Mouse (Mus musculus) erythroid progenitor cell, adult 5-6 weeks (primary cell): ENCODE data around the gene Txnrd2. TPM values are rescaled to one million over a fixed set of nuclear protein-coding genes. Genes with fewer than 3 reads are reported as not detected.

ENCODE experiments used
- ATAC-seq: replicated peaks from 2 replicates; pipeline ENCODE4 v1.8.0; 2016; ENCODE audit warnings: moderate number of reproducible peaks, mild to moderate bottlenecking, moderate TSS enrichment, inconsistent platforms; ENCODE audit not compliant: poor library complexity, low FRiP score, severe bottlenecking
- total RNA-seq, 2 experiments: library from RNA; stranded (forward) in 1 of 2; stranded (reverse) in 1 of 2; fragments of 150-400 nt in 1 of 2; fragments of 186-747, 209-891 nt in 1 of 2; gene quantifications; 2 replicates each; pipeline versions ENCODE4 v1.2.3 to v1.2.4; 2015 to 2017; ENCODE audit warnings: low replicate concordance in 2 of 2

Gene Txnrd2
- total RNA-seq, 2 experiments from 2014 or later: 217 to 221 TPM

GRCm38 (mm10) chr16:18511741-18512140 lies 85.6 kb downstream of the Txnrd2 start:
- ATAC-seq: no peak

- no peak for ATAC-seq
These were observed 87.3 kb downstream of the Txnrd2 start for GRCm38 (mm10) chr16:18513508-18513907.

- no peak for ATAC-seq
These were observed 91.9 kb downstream of the Txnrd2 start for GRCm38 (mm10) chr16:18518091-18518490.

- no peak for ATAC-seq
These were observed 97.5 kb downstream of the Txnrd2 start for GRCm38 (mm10) chr16:18523563-18524245.

GRCm38 (mm10) chr16:18528656-18529055 lies 102.5 kb downstream of the Txnrd2 start:
- ATAC-seq: no peak

Other genes starting within 250 kb of the Txnrd2 start
- gene Ccdc188, start 208.5 kb upstream of the Txnrd2 start, total RNA-seq (2015; ENCODE audit: low replicate concordance): not detected in 2 replicates
- not detected in 2 replicates for gene Ccdc188, start 208.5 kb upstream of the Txnrd2 start, total RNA-seq (2017; ENCODE audit: low replicate concordance)
- gene Zdhhc8, start 191.2 kb upstream of the Txnrd2 start, total RNA-seq (2015; ENCODE audit: low replicate concordance): 1.4 TPM in 1 of 2 replicates, not detected in the other
- gene Zdhhc8, start 191.2 kb upstream of the Txnrd2 start, total RNA-seq (2017; ENCODE audit: low replicate concordance): 2.2 TPM in 1 of 2 replicates, not detected in the other
- 51.2 and 52.4 TPM in 2 replicates for gene Trmt2a, start 177.7 kb upstream of the Txnrd2 start, total RNA-seq (2015; ENCODE audit: low replicate concordance)
- gene Trmt2a, start 177.7 kb upstream of the Txnrd2 start, total RNA-seq (2017; ENCODE audit: low replicate concordance): 20.2 and 30.0 TPM in 2 replicates
- 144 and 145 TPM in 2 replicates for gene Ranbp1, start 177.7 kb upstream of the Txnrd2 start, total RNA-seq (2015; ENCODE audit: low replicate concordance)
- 76.8 and 133 TPM in 2 replicates for gene Ranbp1, start 177.7 kb upstream of the Txnrd2 start, total RNA-seq (2017; ENCODE audit: low replicate concordance)
- gene Gm49776, start 168.1 kb upstream of the Txnrd2 start, total RNA-seq (2015; ENCODE audit: low replicate concordance): not detected in 2 replicates
- gene Gm49776, start 168.1 kb upstream of the Txnrd2 start, total RNA-seq (2017; ENCODE audit: low replicate concordance): 4.1 TPM in 1 of 2 replicates, not detected in the other
- 121 and 133 TPM in 2 replicates for gene Dgcr8, start 137.1 kb upstream of the Txnrd2 start, total RNA-seq (2015; ENCODE audit: low replicate concordance)
- 138 and 218 TPM in 2 replicates for gene Dgcr8, start 137.1 kb upstream of the Txnrd2 start, total RNA-seq (2017; ENCODE audit: low replicate concordance)
- 61.3 and 62.5 TPM in 2 replicates for gene Tango2, start 78.3 kb upstream of the Txnrd2 start, total RNA-seq (2015; ENCODE audit: low replicate concordance)
- gene Tango2, start 78.3 kb upstream of the Txnrd2 start, total RNA-seq (2017; ENCODE audit: low replicate concordance): 47.2 and 51.9 TPM in 2 replicates
- gene Arvcf, start 78.2 kb upstream of the Txnrd2 start, total RNA-seq (2015; ENCODE audit: low replicate concordance): 3.2 and 8.8 TPM in 2 replicates
- gene Arvcf, start 78.2 kb upstream of the Txnrd2 start, total RNA-seq (2017; ENCODE audit: low replicate concordance): 6.2 and 22.0 TPM in 2 replicates
- gene Comt, start 468 bp downstream of the Txnrd2 start, total RNA-seq (2015; ENCODE audit: low replicate concordance): 129 and 131 TPM in 2 replicates
- 66.4 and 67.4 TPM in 2 replicates for gene Comt, start 468 bp downstream of the Txnrd2 start, total RNA-seq (2017; ENCODE audit: low replicate concordance)
- 17.2 and 18.7 TPM in 2 replicates for gene Gnb1l, start 72.3 kb downstream of the Txnrd2 start, total RNA-seq (2015; ENCODE audit: low replicate concordance)
- 1.2 TPM in 1 of 2 replicates, not detected in the other for gene Gnb1l, start 72.3 kb downstream of the Txnrd2 start, total RNA-seq (2017; ENCODE audit: low replicate concordance)
- 2.9 and 5.0 TPM in 2 replicates for gene Rtl10, start 72.5 kb downstream of the Txnrd2 start, total RNA-seq (2015; ENCODE audit: low replicate concordance)
- gene Rtl10, start 72.5 kb downstream of the Txnrd2 start, total RNA-seq (2017; ENCODE audit: low replicate concordance): 1.0 and 3.0 TPM in 2 replicates
- gene Tbx1, start 164.3 kb downstream of the Txnrd2 start, total RNA-seq (2015; ENCODE audit: low replicate concordance): not detected in 2 replicates
- gene Tbx1, start 164.3 kb downstream of the Txnrd2 start, total RNA-seq (2017; ENCODE audit: low replicate concordance): not detected in 2 replicates
- 1.7 TPM in 1 of 2 replicates, not detected in the other for gene Gp1bb, start 196.0 kb downstream of the Txnrd2 start, total RNA-seq (2015; ENCODE audit: low replicate concordance)
- 0.51 TPM in 1 of 2 replicates, not detected in the other for gene Gp1bb, start 196.0 kb downstream of the Txnrd2 start, total RNA-seq (2017; ENCODE audit: low replicate concordance)
- gene Gm49601, start 200.0 kb downstream of the Txnrd2 start, total RNA-seq (2015; ENCODE audit: low replicate concordance): 6.1 TPM in 1 of 2 replicates, not detected in the other
- gene Gm49601, start 200.0 kb downstream of the Txnrd2 start, total RNA-seq (2017; ENCODE audit: low replicate concordance): 4.2 TPM in 1 of 2 replicates, not detected in the other
- gene Sept5, start 203.6 kb downstream of the Txnrd2 start, total RNA-seq (2015; ENCODE audit: low replicate concordance): 2.1 and 7.6 TPM in 2 replicates
- gene Sept5, start 203.6 kb downstream of the Txnrd2 start, total RNA-seq (2017; ENCODE audit: low replicate concordance): 11.2 TPM in 1 of 2 replicates, not detected in the other